Mouse (Mus musculus): ENCODE results near the gene Cd302. TPM values are rescaled to one million over a fixed set of nuclear protein-coding genes. Genes with fewer than 3 reads are reported as not detected.

Cd302 gene
- 18.7 and 25.9 TPM in 2 replicates for polyA plus RNA-seq (2016; fragmentation: Nextera tagmentation; extraction: Ambion mirVana)

GRCm38 (mm10) chr2:60284467-60284821, at the start of gene Cd302:
Gene Cd302, minus strand, starts transcription at chr2:60284488.
- peak within 1 kb of the TSS; percentile 71 for H3K4me3 ChIP-seq
- WGBS, result 47% methylated on average over 4 of the region's 4 CpGs
- H3K4me1 ChIP-seq, result peaks cover 15% of the 10 kb centered on the region
- no peak for DNase-seq (ENCODE audit: low spot score)
- H3K27ac ChIP-seq, result peak within 1 kb of the TSS; percentile 87
- no peaks in the 10 kb centered on the region for H3K36me3 ChIP-seq
- H3K9me3 ChIP-seq, result no peaks in the 10 kb centered on the region
- no peaks in the 10 kb centered on the region; the same call in 1 of the 2 replicates for H3K27me3 ChIP-seq (ENCODE audit: insufficient read depth, poor library complexity, severe bottlenecking)

GRCm38 (mm10) chr2:60328641-60329040, 44.4 kb upstream of the Cd302 start:
- WGBS, result 49% methylated on average over 10 of the region's 10 CpGs
- no peak overlapping the region for H3K27ac ChIP-seq
- no peak for DNase-seq (ENCODE audit: low spot score)
- no peaks in the 10 kb centered on the region for H3K9me3 ChIP-seq
- no peaks in the 10 kb centered on the region for H3K4me1 ChIP-seq
- no peaks in the 10 kb centered on the region for H3K27me3 ChIP-seq (ENCODE audit: insufficient read depth, poor library complexity, severe bottlenecking)
- H3K4me3 ChIP-seq, result no peak overlapping the region
- 0 out of 2 replicates have a peak, but pooled peaks cover 5% of the 10 kb centered on the region for H3K36me3 ChIP-seq

- H3K4me1 ChIP-seq, result no peaks in the 10 kb centered on the region
- 0 out of 2 replicates have a peak, but pooled peaks cover 5% of the 10 kb centered on the region for H3K36me3 ChIP-seq
- DNase-seq (ENCODE audit: low spot score), result no peak
- no peak overlapping the region for H3K27ac ChIP-seq
- H3K4me3 ChIP-seq, result no peak overlapping the region
- no peaks in the 10 kb centered on the region for H3K27me3 ChIP-seq (ENCODE audit: insufficient read depth, poor library complexity, severe bottlenecking)
- 78% methylated on average over 11 of the region's 11 CpGs for WGBS
- H3K9me3 ChIP-seq, result no peaks in the 10 kb centered on the region
Measured at GRCm38 (mm10) chr2:60327581-60327980, 43.3 kb upstream of the Cd302 start.

GRCm38 (mm10) chr2:60326948-60327347, 42.7 kb upstream of the Cd302 start:
- no peak for DNase-seq (ENCODE audit: low spot score)
- Histone ChIP-seq H3K36me3 (0 out of 2 replicates have a peak, but pooled peaks cover 5% of the 10 kb centered on the region), H3K4me1 (no peaks in the 10 kb centered on the region), H3K27me3 (ENCODE audit: insufficient read depth, poor library complexity, severe bottlenecking) (no peaks in the 10 kb centered on the region), H3K9me3 (no peaks in the 10 kb centered on the region), H3K4me3 (no peak overlapping the region), H3K27ac (no peak overlapping the region)
- 84% methylated on average over 7 of the region's 7 CpGs for WGBS

GRCm38 (mm10) chr2:60323411-60323810, 39.1 kb upstream of the Cd302 start:
- Histone ChIP-seq H3K27ac (no peak overlapping the region), H3K4me3 (no peak overlapping the region), H3K4me1 (no peaks in the 10 kb centered on the region), H3K9me3 (no peaks in the 10 kb centered on the region), H3K36me3 (0 out of 2 replicates have a peak, but pooled peaks cover 10% of the 10 kb centered on the region), H3K27me3 (ENCODE audit: insufficient read depth, poor library complexity, severe bottlenecking) (no peaks in the 10 kb centered on the region)
- no peak for DNase-seq (ENCODE audit: low spot score)
- 73% methylated on average over 5 of the region's 5 CpGs for WGBS

GRCm38 (mm10) chr2:60322031-60322726, 37.9 kb upstream of the Cd302 start:
- DNase-seq (ENCODE audit: low spot score), result no peak
- Histone ChIP-seq H3K4me3 (no peak overlapping the region), H3K9me3 (no peaks in the 10 kb centered on the region), H3K27me3 (ENCODE audit: insufficient read depth, poor library complexity, severe bottlenecking) (no peaks in the 10 kb centered on the region), H3K36me3 (0 out of 2 replicates have a peak, but pooled peaks cover 16% of the 10 kb centered on the region), H3K4me1 (no peaks in the 10 kb centered on the region), H3K27ac (no peak overlapping the region)
- WGBS, result 73% methylated on average over 6 of the region's 6 CpGs

- Histone ChIP-seq H3K27me3 (ENCODE audit: insufficient read depth, poor library complexity, severe bottlenecking) (no peaks in the 10 kb centered on the region), H3K9me3 (no peaks in the 10 kb centered on the region), H3K4me3 (no peak overlapping the region), H3K27ac (no peak overlapping the region), H3K4me1 (no peaks in the 10 kb centered on the region), H3K36me3 (peaks cover 9% of the 10 kb centered on the region; the same call in 1 of the 2 replicates)
- WGBS, result 92% methylated on average over 4 of the region's 4 CpGs
- no peak for DNase-seq (ENCODE audit: low spot score)
Measured at GRCm38 (mm10) chr2:60303796-60304195, 19.5 kb upstream of the Cd302 start.

GRCm38 (mm10) chr2:60299323-60299722, 15.0 kb upstream of the Cd302 start:
- H3K27me3 ChIP-seq (ENCODE audit: insufficient read depth, poor library complexity, severe bottlenecking), result no peaks in the 10 kb centered on the region
- H3K4me3 ChIP-seq, result no peak overlapping the region
- WGBS, result 84% methylated on average over 2 of the region's 2 CpGs
- DNase-seq (ENCODE audit: low spot score), result no peak
- peaks cover 5% of the 10 kb centered on the region; the same call in 1 of the 2 replicates for H3K36me3 ChIP-seq
- H3K4me1 ChIP-seq, result no peaks in the 10 kb centered on the region
- H3K27ac ChIP-seq, result no peak overlapping the region
- no peaks in the 10 kb centered on the region for H3K9me3 ChIP-seq

GRCm38 (mm10) chr2:60298266-60298665, 14.0 kb upstream of the Cd302 start:
- H3K27me3 ChIP-seq (ENCODE audit: insufficient read depth, poor library complexity, severe bottlenecking), result no peaks in the 10 kb centered on the region
- H3K27ac ChIP-seq, result no peak overlapping the region
- no peaks in the 10 kb centered on the region for H3K4me1 ChIP-seq
- H3K36me3 ChIP-seq, result peaks cover 5% of the 10 kb centered on the region; the same call in 1 of the 2 replicates
- H3K9me3 ChIP-seq, result no peaks in the 10 kb centered on the region
- no peak for DNase-seq (ENCODE audit: low spot score)
- WGBS, result 70% methylated on average over 3 of the region's 3 CpGs
- H3K4me3 ChIP-seq, result no peak overlapping the region

- H3K27ac ChIP-seq, result no peak overlapping the region
- no peaks in the 10 kb centered on the region for H3K9me3 ChIP-seq
- WGBS, result 76% methylated on average over 4 of the region's 4 CpGs
- H3K4me3 ChIP-seq, result no peak overlapping the region
- peak; percentile 56 for DNase-seq (ENCODE audit: low spot score)
- no peaks in the 10 kb centered on the region for H3K36me3 ChIP-seq
- no peaks in the 10 kb centered on the region for H3K27me3 ChIP-seq (ENCODE audit: insufficient read depth, poor library complexity, severe bottlenecking)
- no peaks in the 10 kb centered on the region for H3K4me1 ChIP-seq
Measured at GRCm38 (mm10) chr2:60291381-60291780, 7.1 kb upstream of the Cd302 start.

GRCm38 (mm10) chr2:60289451-60289850, 5.2 kb upstream of the Cd302 start:
- no peak for DNase-seq (ENCODE audit: low spot score)
- H3K36me3 ChIP-seq, result no peaks in the 10 kb centered on the region
- H3K9me3 ChIP-seq, result no peaks in the 10 kb centered on the region
- H3K4me3 ChIP-seq, result no peak overlapping the region
- H3K27ac ChIP-seq, result no peak overlapping the region
- H3K4me1 ChIP-seq, result no peaks in the 10 kb centered on the region
- H3K27me3 ChIP-seq (ENCODE audit: insufficient read depth, poor library complexity, severe bottlenecking), result no peaks in the 10 kb centered on the region; the same call in 1 of the 2 replicates
- WGBS, result 85% methylated on average over 1 of the region's 1 CpGs

- Histone ChIP-seq H3K36me3 (no peaks in the 10 kb centered on the region), H3K9me3 (no peaks in the 10 kb centered on the region), H3K4me1 (peaks cover 5% of the 10 kb centered on the region), H3K27me3 (ENCODE audit: insufficient read depth, poor library complexity, severe bottlenecking) (no peaks in the 10 kb centered on the region; the same call in 1 of the 2 replicates), H3K27ac (no peak overlapping the region), H3K4me3 (no peak overlapping the region)
- DNase-seq (ENCODE audit: low spot score), result no peak
- 57% methylated on average over 4 of the region's 4 CpGs for WGBS
Measured at GRCm38 (mm10) chr2:60288606-60289005, 4.3 kb upstream of the Cd302 start.

- Histone ChIP-seq H3K36me3 (no peaks in the 10 kb centered on the region), H3K9me3 (no peaks in the 10 kb centered on the region), H3K27me3 (ENCODE audit: insufficient read depth, poor library complexity, severe bottlenecking) (no peaks in the 10 kb centered on the region; the same call in 1 of the 2 replicates), H3K4me3 (no peak overlapping the region), H3K27ac (no peak overlapping the region), H3K4me1 (peaks cover 15% of the 10 kb centered on the region)
- DNase-seq (ENCODE audit: low spot score), result no peak
- WGBS, result 88% methylated on average over 8 of the region's 8 CpGs
Measured at GRCm38 (mm10) chr2:60285107-60285617, 874 bp upstream of the Cd302 start.
